Mouse (Mus musculus) gastrocnemius, adult 18-20 months (tissue): ENCODE measurements at regions not wholly inside any gene's neighbourhood (a gene's known extent, or its start where the extent isn't known, plus 50 kb on each side); places are given as distances from the start of the nearest gene placed in this dataset.
A peak's percentile ranks its signal among the peaks of the same experiment; 100 is the strongest.

ENCODE experiments used
- DNase-seq: peaks from one replicate; pipeline ENCODE4 v3.0.0; 2021; ENCODE audit warnings: low spot score

GRCm38 (mm10) chr7:98768460-98768859 lies 65.6 kb downstream of the Thap12 start:
- no peak for DNase-seq

GRCm38 (mm10) chr7:98769111-98769734 lies 65.7 kb upstream of the Wnt11 start:
- no peak for DNase-seq

GRCm38 (mm10) chr7:98770257-98770890 lies 64.5 kb upstream of the Wnt11 start:
- DNase-seq: no peak

GRCm38 (mm10) chr7:98771134-98771775 lies 63.7 kb upstream of the Wnt11 start:
- no peak for DNase-seq

DNA sequence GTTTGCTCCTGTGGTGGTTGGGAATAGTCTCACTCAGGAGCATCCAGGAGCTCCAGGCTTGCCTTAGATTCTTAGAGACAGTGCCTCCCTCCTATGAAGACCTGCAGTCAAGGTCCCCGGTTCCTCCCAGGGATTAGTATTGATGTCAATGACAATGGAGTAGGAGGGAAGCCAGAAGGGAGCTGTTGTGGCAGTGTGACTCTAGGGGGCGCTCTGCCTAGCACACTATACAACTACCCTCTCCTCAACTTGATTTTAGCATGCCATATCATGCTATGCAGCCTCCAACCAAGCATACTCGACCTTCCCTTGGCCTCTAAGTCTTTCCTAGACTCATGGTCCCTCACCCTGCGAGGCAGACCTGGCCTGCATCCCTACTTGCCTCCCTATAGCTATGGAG lies 60.3 kb upstream of the Wnt11 start:
- DNase-seq: no peak

DNA sequence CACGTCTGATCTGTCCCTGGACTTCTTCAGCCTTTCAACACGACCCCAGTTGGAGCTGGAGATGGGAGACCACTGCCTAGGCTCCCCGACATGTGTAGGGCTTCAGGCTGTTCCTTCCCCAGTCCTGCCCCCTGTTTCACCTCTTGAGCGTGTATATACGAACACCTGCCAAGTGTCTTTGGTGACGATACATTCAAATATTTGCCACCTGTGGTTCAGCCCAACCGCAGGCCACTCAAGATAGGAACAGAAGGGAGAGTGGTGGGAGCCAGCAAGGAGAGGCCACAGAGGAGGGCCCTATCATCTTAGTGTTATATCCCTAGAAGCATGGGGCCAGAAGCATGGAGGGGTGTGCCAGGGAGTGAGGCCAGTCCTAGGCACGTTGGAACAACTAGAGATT lies 59.9 kb upstream of the Wnt11 start:
- DNase-seq: no peak

- DNase-seq: no peak
Observed at GRCm38 (mm10) chr7:98777304-98777849, 57.5 kb upstream of the Wnt11 start.

GRCm38 (mm10) chr7:98778929-98779328 lies 56.0 kb upstream of the Wnt11 start:
- DNase-seq: peak; percentile 82

DNA sequence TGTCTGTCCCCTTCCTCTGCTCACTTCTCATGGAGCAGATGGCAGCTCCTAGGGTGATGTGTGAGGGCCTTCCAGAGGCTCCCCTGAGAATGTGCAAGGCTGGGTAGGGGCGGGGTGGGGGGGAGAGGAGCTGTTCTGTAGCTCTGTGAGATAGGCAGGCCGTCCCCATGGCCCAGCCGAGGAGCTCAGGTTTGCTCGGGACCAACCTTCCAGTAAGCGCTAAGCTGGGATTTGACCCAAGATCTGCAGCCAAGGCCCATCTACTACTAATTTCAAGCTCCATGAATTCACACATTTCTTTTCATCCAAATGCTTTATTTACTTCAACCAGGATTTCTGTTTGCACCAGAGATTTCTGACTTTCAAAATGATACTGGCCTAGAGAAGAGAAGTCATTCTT lies 51.4 kb upstream of the Wnt11 start:
- no peak for DNase-seq

- DNase-seq: peak; percentile 92
Observed at GRCm38 (mm10) chr7:98783954-98784353, 51.0 kb upstream of the Wnt11 start.

DNA sequence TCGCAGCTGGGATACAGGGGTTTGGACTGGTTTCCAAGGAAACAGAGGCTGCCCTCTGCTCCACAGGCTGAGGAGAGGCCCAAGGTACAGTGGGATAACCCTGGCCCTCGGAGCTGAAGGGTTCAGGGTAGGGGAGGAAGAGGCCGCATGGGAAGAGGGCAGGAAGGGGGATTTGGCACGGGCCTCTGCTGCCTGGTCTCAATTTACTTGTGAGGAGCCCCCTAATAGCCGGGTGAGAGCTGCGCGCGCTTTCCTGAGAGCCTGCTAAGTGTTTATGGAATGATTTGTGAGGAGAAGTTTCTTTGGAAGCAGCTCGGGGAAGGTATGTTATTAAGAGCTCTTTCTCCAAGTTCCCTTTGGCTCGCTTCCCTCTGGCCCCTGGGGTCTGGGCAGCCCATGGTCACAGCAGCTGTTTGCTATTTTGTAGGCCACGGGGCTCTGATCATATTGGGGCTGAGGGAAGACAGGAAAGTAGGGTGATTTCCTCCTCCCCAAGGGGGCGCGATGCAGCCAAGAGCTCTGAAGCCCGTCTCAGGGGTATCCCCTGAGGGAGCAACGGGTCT lies 50.5 kb upstream of the Wnt11 start:
- peak; percentile 51 for DNase-seq
